Mouse (Mus musculus) liver, postnatal 0 days (tissue): ENCODE data around the gene Aox2. TPM values are rescaled to one million over a fixed set of nuclear protein-coding genes. Genes with fewer than 3 reads are reported as not detected.

Experiments
- ATAC-seq: fragments of 200-750 bp; cut with Nextera tagmentation; 2 replicates; pipeline ENCODE4 v1.8.0; 2017; ENCODE audit warnings: mild to moderate bottlenecking, moderate library complexity
- DNase-seq: peaks from one replicate; pipeline ENCODE4 v3.0.0-alpha.2; 2016
- H3K27ac ChIP-seq: fragments of 300-500 bp; sonication (generic); 2 replicates; pipeline ENCODE4 v1.5.1; 2014; ENCODE audit warnings: antibody characterized with exemption, moderate library complexity, mild to moderate bottlenecking, low read depth
- H3K27me3 ChIP-seq: fragments of 300-500 bp; sonication (generic); 2 replicates; pipeline ENCODE4 v1.6.1; 2014; ENCODE audit warnings: low read length, control low read depth, mixed read lengths; ENCODE audit not compliant: insufficient read depth
- H3K36me3 ChIP-seq: fragments of 300-500 bp; sonication (generic); replicated peaks from 2 replicates; pipeline ENCODE4 v1.6.1; 2014; ENCODE audit warnings: mild to moderate bottlenecking, control low read depth, low read length, moderate library complexity, mixed read lengths; ENCODE audit not compliant: insufficient read depth
- H3K4me1 ChIP-seq: fragments of 300-500 bp; sonication (generic); 2 replicates; pipeline ENCODE4 v1.6.1; 2014; ENCODE audit warnings: antibody characterized with exemption, mild to moderate bottlenecking, control low read depth; ENCODE audit not compliant: insufficient read depth
- H3K4me2 ChIP-seq: fragments of 300-500 bp; sonication (generic); 2 replicates; pipeline ENCODE4 v1.6.1; 2014; ENCODE audit warnings: low read depth, mild to moderate bottlenecking, low read length, moderate library complexity, mixed read lengths
- H3K4me3 ChIP-seq: fragments of 300-500 bp; sonication (generic); 2 replicates; pipeline ENCODE4 v1.5.1; 2014; ENCODE audit warnings: low read depth, low read length
- H3K9ac ChIP-seq: fragments of 300-500 bp; sonication (generic); replicated peaks from 2 replicates; pipeline ENCODE4 v1.6.1; 2014; ENCODE audit warnings: mild to moderate bottlenecking, moderate library complexity
- H3K9me3 ChIP-seq: fragments of 300-500 bp; sonication (generic); 2 replicates; pipeline ENCODE4 v1.6.1; 2016; ENCODE audit warnings: mild to moderate bottlenecking, control low read depth, low read length, mixed read lengths
- CTCF ChIP-seq: sonication (generic); IDR thresholded peaks from 2 replicates; pipeline ENCODE4 v1.5.1; 2016; ENCODE audit warnings: antibody characterized with exemption, low read depth
- EP300 ChIP-seq: IDR thresholded peaks from 2 replicates; pipeline ENCODE4 v1.6.1; 2016; ENCODE audit warnings: antibody characterized with exemption, low read depth, mild to moderate bottlenecking
- WGBS: fragments of 180-500 bp; shearing (Covaris S2); extraction: QIAGEN DNeasy Blood & Tissue Kit; methylation state at CpG from one replicate; pipeline ENCODE4 v1.1.7; 2014; ENCODE audit not compliant: insufficient replicate concordance; 5-methylcytosine and 5-hydroxymethylcytosine counted together
- polyA plus RNA-seq: library from polyadenylated mRNA; unstranded; fragments of >200 nt; fragmentation: Nextera tagmentation; extraction: Ambion mirVana; gene quantifications from 2 replicates; pipeline ENCODE4 v1.2.1, GENCODE M21; 2015

Aox2 gene
- polyA plus RNA-seq, 1 experiment from 2014 or later: 0.01 TPM

GRCm38 (mm10) chr1:58420961-58421360 lies 142.8 kb downstream of the Aox2 start:
- Histone ChIP-seq H3K4me3 (no peak overlapping the region), H3K4me2 (peak overlapping the region; percentile 80), H3K27ac (no peak overlapping the region), H3K27me3 (no peaks in the 10 kb centered on the region), H3K4me1 (peaks cover 8% of the 10 kb centered on the region), H3K36me3 (peaks cover 52% of the 10 kb centered on the region), H3K9ac (no peak overlapping the region), H3K9me3 (no peaks in the 10 kb centered on the region)
- ATAC-seq (no peak), DNase-seq (no peak)
- WGBS: 46% methylated on average over 7 of the region's 7 CpGs
- TF ChIP-seq CTCF (no peak), EP300 (no peak)

- ATAC-seq (peak; percentile 79), DNase-seq (peak; percentile 53)
- no peak for TF ChIP-seq CTCF
- TF ChIP-seq EP300: no peak
- no peaks in the 10 kb centered on the region for H3K9me3 ChIP-seq
- H3K27me3 ChIP-seq: no peaks in the 10 kb centered on the region
- peaks cover 34% of the 10 kb centered on the region for H3K36me3 ChIP-seq
- peak overlapping the region; percentile 100 for H3K27ac ChIP-seq
- H3K4me3 ChIP-seq: peak overlapping the region; percentile 93
- peak overlapping the region; percentile 100 for H3K9ac ChIP-seq
- peak overlapping the region; percentile 80 for H3K4me2 ChIP-seq
- WGBS: 2% methylated on average over 13 of the region's 13 CpGs
- peaks cover 8% of the 10 kb centered on the region for H3K4me1 ChIP-seq
Measured at GRCm38 (mm10) chr1:58422879-58423278, 144.8 kb downstream of the Aox2 start.

GRCm38 (mm10) chr1:58423371-58424248 lies 145.5 kb downstream of the Aox2 start, which contains the start of gene Clk1:
Gene Clk1, minus strand, starts transcription at chr1:58424066.
- DNase-seq (peak; percentile 97), ATAC-seq (peak; percentile 88)
- Histone ChIP-seq H3K4me3 (peak within 1 kb of the TSS; percentile 93), H3K36me3 (peaks cover 27% of the 10 kb centered on the region), H3K27ac (peak within 1 kb of the TSS; percentile 100), H3K9ac (peak within 1 kb of the TSS; percentile 100), H3K9me3 (no peaks in the 10 kb centered on the region), H3K4me1 (peaks cover 8% of the 10 kb centered on the region), H3K27me3 (no peaks in the 10 kb centered on the region), H3K4me2 (peak within 1 kb of the TSS; percentile 80)
- no peak for TF ChIP-seq EP300
- TF ChIP-seq CTCF: no peak; the same call in 1 of the 2 replicates
- WGBS: 1% methylated on average over 79 of the region's 79 CpGs

GRCm38 (mm10) chr1:58424551-58424950 lies 146.4 kb downstream of the Aox2 start:
- TF ChIP-seq CTCF: no peak
- H3K27me3 ChIP-seq: no peaks in the 10 kb centered on the region
- no peaks in the 10 kb centered on the region for H3K9me3 ChIP-seq
- DNase-seq (no peak), ATAC-seq (no peak)
- no peak overlapping the region for H3K9ac ChIP-seq
- H3K4me3 ChIP-seq: no peak overlapping the region
- peaks cover 18% of the 10 kb centered on the region for H3K36me3 ChIP-seq
- H3K4me1 ChIP-seq: peaks cover 8% of the 10 kb centered on the region
- no peak overlapping the region for H3K4me2 ChIP-seq
- no peak overlapping the region for H3K27ac ChIP-seq
- WGBS: 90% methylated on average over 3 of the region's 3 CpGs

Other genes with a start within 250 kb of the Aox2 start
- 0.33 and 0.42 TPM in 2 replicates for gene Aox1, start 248.4 kb upstream of the Aox2 start, polyA plus RNA-seq
- 14.3 and 16.9 TPM in 2 replicates for gene Aox3, start 165.2 kb upstream of the Aox2 start, polyA plus RNA-seq
- not detected in 2 replicates for gene Aox4, start 67.9 kb upstream of the Aox2 start, polyA plus RNA-seq
- 118 and 128 TPM in 2 replicates for gene Bzw1, start 114.6 kb downstream of the Aox2 start, polyA plus RNA-seq
- 67.3 and 76.6 TPM in 2 replicates for gene Clk1, start 145.7 kb downstream of the Aox2 start, polyA plus RNA-seq
- gene Nif3l1, start 166.8 kb downstream of the Aox2 start, polyA plus RNA-seq: 9.6 and 11.2 TPM in 2 replicates
- gene Ppil3, start 167.2 kb downstream of the Aox2 start, polyA plus RNA-seq: 15.5 and 17.4 TPM in 2 replicates
- gene Orc2, start 226.8 kb downstream of the Aox2 start, polyA plus RNA-seq: 11.1 and 12.9 TPM in 2 replicates